Mouse (Mus musculus) liver, embryonic 16.5 days (tissue): ENCODE measurements around the gene Poc1b. TPM values are rescaled to one million over a fixed set of nuclear protein-coding genes. Genes with fewer than 3 reads are reported as not detected.

Experiments used
- ATAC-seq: fragments of 200-750 bp; cut with Nextera tagmentation; 2 replicates; pipeline ENCODE4 v1.8.0; 2017; ENCODE audit warnings: low read depth, mild to moderate bottlenecking, moderate number of reproducible peaks, moderate library complexity
- H3K27ac ChIP-seq: fragments of 300-500 bp; sonication (generic); 2 replicates; pipeline ENCODE4 v1.5.1; 2014; ENCODE audit warnings: mild to moderate bottlenecking, low read length
- H3K27me3 ChIP-seq: fragments of 300-500 bp; sonication (generic); 2 replicates; pipeline ENCODE4 v1.6.1; 2014; ENCODE audit warnings: low read depth, low read length, mixed read lengths; ENCODE audit not compliant: control insufficient read depth, insufficient read depth
- H3K36me3 ChIP-seq: fragments of 300-500 bp; sonication (generic); 2 replicates; pipeline ENCODE4 v1.6.1; 2014; ENCODE audit warnings: mild to moderate bottlenecking; ENCODE audit not compliant: control insufficient read depth, insufficient read depth
- H3K4me1 ChIP-seq: fragments of 300-500 bp; sonication (generic); 2 replicates; pipeline ENCODE4 v1.6.1; 2014; ENCODE audit warnings: low read depth, low read length, mixed read lengths; ENCODE audit not compliant: control insufficient read depth
- H3K4me2 ChIP-seq: fragments of 300-500 bp; sonication (generic); 2 replicates; pipeline ENCODE4 v1.6.1; 2014; ENCODE audit warnings: low read depth, low read length, mixed read lengths
- H3K4me3 ChIP-seq: fragments of 300-500 bp; sonication (generic); 2 replicates; pipeline ENCODE4 v1.5.1; 2014; ENCODE audit warnings: low read depth, mild to moderate bottlenecking, low read length
- H3K9ac ChIP-seq: fragments of 300-500 bp; sonication (generic); 2 replicates; pipeline ENCODE4 v1.6.1; 2014; ENCODE audit warnings: low read depth, low read length
- H3K9me3 ChIP-seq: fragments of 300-500 bp; sonication (generic); replicated peaks from 2 replicates; pipeline ENCODE4 v1.6.1; 2016; ENCODE audit warnings: low read length; ENCODE audit not compliant: control insufficient read depth
- WGBS: fragments of 180-500 bp; shearing (Covaris S2); extraction: QIAGEN DNeasy Blood & Tissue Kit; methylation state at CpG from one replicate; pipeline ENCODE4 v1.1.7; 2014; ENCODE audit not compliant: insufficient replicate concordance; 5-methylcytosine and 5-hydroxymethylcytosine counted together
- polyA plus RNA-seq: library from polyadenylated mRNA; unstranded; fragments of >200 nt; fragmentation: Nextera tagmentation; extraction: Ambion mirVana; gene quantifications from 2 replicates; pipeline ENCODE4 v1.2.1, GENCODE M21; 2015

Poc1b gene
- polyA plus RNA-seq, 1 experiment from 2014 or later: 6.8 TPM

DNA sequence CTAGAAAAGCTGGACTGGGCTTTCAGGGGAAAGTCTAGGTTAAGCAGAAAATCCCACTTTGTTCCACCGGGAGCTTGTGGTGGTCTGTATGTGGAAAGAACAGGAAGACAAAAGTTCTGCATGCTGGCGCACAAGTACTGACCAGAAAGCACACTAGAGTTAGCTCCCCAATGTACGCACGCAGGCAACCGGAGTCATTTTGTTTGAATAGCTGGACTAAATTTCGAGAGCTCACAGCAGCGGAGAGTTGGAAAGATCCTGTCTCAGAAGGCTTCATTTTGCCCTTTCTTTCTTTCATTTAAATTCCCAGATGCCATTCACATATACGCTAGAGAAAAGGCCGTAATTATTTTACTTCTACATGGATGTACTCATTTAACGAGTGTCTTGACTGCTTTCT, 135.9 kb downstream of the Poc1b start:
- Histone ChIP-seq H3K4me3 (no peak overlapping the region), H3K9ac (no peak overlapping the region), H3K9me3 (no peaks in the 10 kb centered on the region), H3K36me3 (no peaks in the 10 kb centered on the region), H3K27me3 (no peaks in the 10 kb centered on the region), H3K4me1 (no peaks in the 10 kb centered on the region; the same call in 1 of the 2 replicates), H3K4me2 (no peak overlapping the region), H3K27ac (no peak overlapping the region)
- ATAC-seq: no peak
- WGBS: 70% methylated on average over 10 of the region's 10 CpGs

- H3K27me3 ChIP-seq: no peaks in the 10 kb centered on the region
- H3K4me3 ChIP-seq: no peak overlapping the region
- no peaks in the 10 kb centered on the region for H3K9me3 ChIP-seq
- H3K36me3 ChIP-seq: no peaks in the 10 kb centered on the region
- no peaks in the 10 kb centered on the region; the same call in 1 of the 2 replicates for H3K4me1 ChIP-seq
- no peak for ATAC-seq
- 59% methylated on average over 5 of the region's 5 CpGs for WGBS
- no peak overlapping the region for H3K27ac ChIP-seq
- H3K9ac ChIP-seq: no peak overlapping the region
- no peak overlapping the region for H3K4me2 ChIP-seq
These were observed 137.2 kb downstream of the Poc1b start for GRCm38 (mm10) chr10:99243907-99244489.

DNA sequence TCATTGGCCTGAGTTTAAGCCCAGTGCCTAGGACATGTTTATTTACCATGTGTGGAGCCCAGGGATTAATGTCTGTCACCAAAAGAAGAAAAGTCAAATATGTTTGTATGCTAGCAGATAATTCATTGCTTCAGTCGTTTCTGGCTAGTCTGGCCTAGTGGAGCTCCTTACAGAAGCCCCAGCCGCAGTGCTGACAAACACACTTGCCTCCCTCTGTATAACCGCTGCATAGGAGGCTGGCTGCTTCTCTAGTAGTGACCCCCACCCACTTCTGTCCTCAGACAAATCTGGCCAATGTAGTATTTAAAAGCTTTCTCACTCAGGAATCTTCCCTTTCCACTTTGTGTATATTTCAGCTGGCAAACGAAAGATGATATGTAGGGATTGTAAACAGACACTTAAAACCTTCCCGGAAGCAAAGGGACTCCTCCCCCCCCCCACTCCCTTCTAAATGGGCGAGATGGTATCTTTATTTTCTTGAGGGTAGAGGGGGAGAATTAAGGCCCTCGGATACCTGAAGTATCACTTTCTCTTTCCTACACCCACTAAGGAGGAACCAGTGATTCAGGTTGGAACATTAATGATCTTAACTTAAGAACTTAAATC, 137.9 kb downstream of the Poc1b start:
- no peaks in the 10 kb centered on the region; the same call in 1 of the 2 replicates for H3K4me1 ChIP-seq
- no peak for ATAC-seq
- no peak overlapping the region for H3K27ac ChIP-seq
- H3K4me2 ChIP-seq: no peak overlapping the region
- H3K4me3 ChIP-seq: no peak overlapping the region
- H3K27me3 ChIP-seq: no peaks in the 10 kb centered on the region
- no peaks in the 10 kb centered on the region for H3K9me3 ChIP-seq
- H3K36me3 ChIP-seq: no peaks in the 10 kb centered on the region
- H3K9ac ChIP-seq: no peak overlapping the region
- WGBS: 39% methylated on average over 7 of the region's 7 CpGs

DNA sequence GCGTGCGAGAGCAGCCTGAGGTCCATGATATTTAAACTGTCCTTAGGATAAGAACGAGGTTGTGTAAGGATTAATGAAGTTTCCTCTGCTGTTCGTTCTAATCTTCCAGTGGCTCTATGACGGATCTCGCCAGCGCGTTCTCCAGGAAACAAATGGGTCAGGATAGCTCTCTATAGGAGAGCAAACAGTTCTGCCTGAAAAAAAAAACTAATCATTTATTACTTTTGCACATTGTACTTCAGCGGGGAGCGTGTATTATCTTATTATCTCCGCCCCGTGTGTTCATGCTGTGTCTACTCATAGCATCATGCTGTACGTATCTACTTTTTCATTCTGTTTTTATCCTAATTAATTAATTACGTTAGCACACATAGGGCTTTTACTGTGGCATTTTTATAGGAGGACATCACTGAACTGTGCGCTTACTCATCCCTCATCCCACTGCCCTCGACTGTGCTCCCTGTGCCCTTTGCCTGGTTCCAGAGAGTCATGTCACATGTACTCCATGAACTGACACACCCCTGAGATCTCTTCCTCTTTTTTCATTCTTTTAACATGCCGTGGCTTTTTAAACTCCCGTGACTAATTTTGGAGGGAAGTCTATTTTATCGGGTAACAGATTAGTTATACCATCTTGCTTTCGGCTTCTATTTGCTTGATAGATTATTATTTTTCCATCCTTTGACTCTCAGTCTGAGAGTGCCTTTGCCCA, 140.1 kb downstream of the Poc1b start:
- no peak for ATAC-seq
- Histone ChIP-seq H3K4me2 (no peak overlapping the region), H3K27ac (no peak overlapping the region), H3K9ac (no peak overlapping the region), H3K4me3 (no peak overlapping the region), H3K27me3 (no peaks in the 10 kb centered on the region), H3K36me3 (no peaks in the 10 kb centered on the region), H3K4me1 (no peaks in the 10 kb centered on the region; the same call in 1 of the 2 replicates), H3K9me3 (no peaks in the 10 kb centered on the region)
- WGBS: 62% methylated on average over 20 of the region's 20 CpGs

Other genes starting within 250 kb of the Poc1b start
- gene Atp2b1, start 192.6 kb upstream of the Poc1b start, polyA plus RNA-seq: 27.4 and 29.0 TPM in 2 replicates
- 2.8 and 3.1 TPM in 2 replicates for gene Galnt4, start 1.1 kb downstream of the Poc1b start, polyA plus RNA-seq
- not detected in 2 replicates for gene Phxr2, start 19.3 kb downstream of the Poc1b start, polyA plus RNA-seq
- 25.1 and 29.0 TPM in 2 replicates for gene Dusp6, start 156.2 kb downstream of the Poc1b start, polyA plus RNA-seq